In the genomic region with DNA sequence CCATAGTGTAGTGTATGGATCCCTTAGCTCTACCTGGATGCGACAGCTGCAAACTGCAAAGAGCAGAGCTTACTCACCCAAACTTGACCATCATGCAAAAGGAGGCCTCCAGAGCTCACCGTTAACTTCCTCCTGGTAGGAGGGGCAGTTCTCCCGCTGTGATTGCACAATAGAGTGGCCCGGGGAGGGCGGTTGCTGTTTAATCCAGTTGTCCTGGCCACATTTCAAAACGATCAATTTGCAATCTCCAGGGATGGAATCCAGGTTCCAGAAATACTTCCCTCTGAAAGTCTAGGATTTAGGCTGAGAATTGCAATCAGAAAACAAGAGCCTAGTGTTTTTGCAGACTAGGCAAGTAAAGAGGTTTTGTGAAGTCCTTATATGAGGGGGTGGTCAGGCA, we compare ENCODE assay signal across 11 mouse cellular contexts. TPM values are rescaled to one million over a fixed set of nuclear protein-coding genes. Genes with fewer than 3 reads are reported as not detected.
DNase-seq lines count a peak whose midpoint lies in the region; ATAC-seq lines count a peak whose summit lies in the region.
"Had no signal": no experiment of that assay in that cellular context is flagged by ENCODE, and none has a peak within 500 bp of the region (broad histone marks: within the 10 kb centered on the region; RNA-seq: fewer than 3 reads in every experiment).

No protein-coding gene starts in this region.

- H3K4me3 ChIP-seq in liver, embryonic 12.5 days, result no peak overlapping the region

- no peak overlapping the region for H3K9ac ChIP-seq in liver, embryonic 12.5 days

- peaks cover 6% of the 10 kb centered on the region; the same call in 1 of the 2 replicates for H3K4me1 ChIP-seq in liver, embryonic 12.5 days

- H3K9me3 ChIP-seq in liver, embryonic 12.5 days (replicated peaks), result no peaks in the 10 kb centered on the region
- H3K9me3 ChIP-seq: G1E; heart, embryonic 15.5 days; midbrain, embryonic 15.5 days had no signal

- H3K27me3 ChIP-seq in liver, embryonic 12.5 days (replicated peaks), result peaks cover 26% of the 10 kb centered on the region

- H3K36me3 ChIP-seq in liver, embryonic 12.5 days, result no peaks in the 10 kb centered on the region
- H3K36me3 ChIP-seq: G1E; heart, embryonic 15.5 days; midbrain, embryonic 15.5 days had no signal

- 4% methylated on average over 6 of the region's 6 CpGs for WGBS in liver, embryonic 12.5 days (ENCODE audit: insufficient replicate concordance)

- H3K27ac ChIP-seq in liver, embryonic 12.5 days, result no peak overlapping the region
- H3K27ac ChIP-seq: heart, embryonic 15.5 days; midbrain, embryonic 15.5 days had no signal

- no peak overlapping the region for H3K4me2 ChIP-seq in liver, embryonic 12.5 days

- peak; percentile 20 to 21 for DNase-seq in gastrocnemius, adult 8-10 months (ENCODE audit: low spot score in 2 of 2)
- no peak for DNase-seq in gastrocnemius, postnatal 10 days
- peak; percentile 11 for DNase-seq in urinary bladder, postnatal 25 days (ENCODE audit: low spot score)
- DNase-seq in urinary bladder, postnatal 4 days (ENCODE audit: low spot score in 2 of 2), result no peak
- DNase-seq in layer of hippocampus, adult 18-20 months (ENCODE audit: low spot score in 2 of 2), result no peak
- no peak for DNase-seq in right cerebral cortex, postnatal 4 days
- DNase-seq in layer of hippocampus, postnatal 10 days (ENCODE audit: low spot score in 2 of 2), result no peak

- 0 out of 2 replicates have a peak, but pooled peaks have one; percentile 13 for ATAC-seq in liver, embryonic 12.5 days

RNA-seq across cellular contexts. Expression of a gene that starts 26.9 kb away (rescaled TPM):
- total RNA-seq in gastrocnemius, adult 8-10 months (2022), result not detected
- total RNA-seq in gastrocnemius, postnatal 10 days (2021), result not detected
- not detected in 2 replicates for polyA plus RNA-seq in liver, embryonic 12.5 days (2016; fragmentation: Nextera tagmentation; extraction: Ambion mirVana)
- 10 to 100 TPM; 29.4 to 30.7 TPM for total RNA-seq in layer of hippocampus, adult 18-20 months (2021)
- total RNA-seq in layer of hippocampus, postnatal 10 days (2021), result 10 to 100 TPM; 56.3 to 66.3 TPM
- polyA plus RNA-seq: G1E; heart, embryonic 15.5 days had no signal

RNA-seq across cellular contexts. Expression of a gene that starts 26.9 kb away (rescaled TPM):
- under 1 TPM; 0.19 to 0.82 (median 0.57) TPM for total RNA-seq in gastrocnemius, adult 8-10 months (2022)
- total RNA-seq in gastrocnemius, postnatal 10 days (2021), result under 1 TPM; 0.33 to 0.77 TPM
- polyA plus RNA-seq in liver, embryonic 12.5 days (2016; fragmentation: Nextera tagmentation; extraction: Ambion mirVana), result 1.7 and 1.8 TPM in 2 replicates
- total RNA-seq in layer of hippocampus, adult 18-20 months (2021), result 1 to 10 TPM; 7.8 to 8.4 TPM
- total RNA-seq in layer of hippocampus, postnatal 10 days (2021), result 1 to 10 TPM; 3.4 to 4.7 TPM

Comparison
In these comparisons a context has a peak if more than half of its experiments do, and no peak if none do; other contexts are left out.
1. DNase-seq: peak in gastrocnemius, adult 8-10 months (2 of 2) and urinary bladder, postnatal 25 days (single experiment); none in gastrocnemius, postnatal 10 days (single experiment), urinary bladder, postnatal 4 days (0 of 2), layer of hippocampus, adult 18-20 months (0 of 2), right cerebral cortex, postnatal 4 days (single experiment) and layer of hippocampus, postnatal 10 days (0 of 2).
2. RNA of a gene that starts 26.9 kb away (total RNA-seq): 56.3 to 66.3 TPM in layer of hippocampus, postnatal 10 days and 29.4 to 30.7 TPM in layer of hippocampus, adult 18-20 months; not detected in gastrocnemius, postnatal 10 days and not detected in gastrocnemius, adult 8-10 months; every median in the first group is over 10 times any median in the second.